Mouse (Mus musculus) testis, adult 2 months (tissue): ENCODE data around the gene Smc3. TPM values are rescaled to one million over a fixed set of nuclear protein-coding genes. Genes with fewer than 3 reads are reported as not detected.
A peak's percentile ranks its signal among the peaks of the same experiment; 100 is the strongest.

Source experiments
- H3K27ac ChIP-seq: fragments of 200-500 bp; 2 replicates; pipeline ENCODE4 v1.5.1; 2012; ENCODE audit warnings: low read depth, low read length; ENCODE audit not compliant: control insufficient read depth, insufficient read depth
- H3K27me3 ChIP-seq: fragments of 200-500 bp; 2 replicates; pipeline ENCODE4 v1.6.1; 2012; ENCODE audit warnings: mild to moderate bottlenecking, low read length, moderate library complexity; ENCODE audit not compliant: control insufficient read depth, insufficient read depth
- H3K36me3 ChIP-seq: fragments of 200-500 bp; 2 replicates; pipeline ENCODE4 v1.6.1; 2012; ENCODE audit warnings: mild to moderate bottlenecking, low read length; ENCODE audit not compliant: control insufficient read depth, insufficient read depth
- H3K4me1 ChIP-seq: fragments of 200-500 bp; 2 replicates; pipeline ENCODE4 v1.6.1; 2012; ENCODE audit warnings: low read length; ENCODE audit not compliant: control insufficient read depth, insufficient read depth
- H3K4me3 ChIP-seq: fragments of 200-500 bp; 2 replicates; pipeline ENCODE4 v1.5.1; 2012; ENCODE audit warnings: low read depth, mild to moderate bottlenecking, low read length, moderate library complexity, mixed read lengths; ENCODE audit not compliant: control insufficient read depth
- CTCF ChIP-seq: fragments of 200-500 bp; IDR thresholded peaks from 2 replicates; pipeline ENCODE4 v1.5.1; 2012; ENCODE audit warnings: low read depth, mild to moderate bottlenecking, inconsistent platforms, low read length, moderate library complexity; ENCODE audit not compliant: control insufficient read depth, insufficient read depth, insufficient replicate concordance
- POLR2A ChIP-seq: fragments of 200-500 bp; IDR thresholded peaks from 2 replicates; pipeline ENCODE4 v1.6.1; 2012; ENCODE audit warnings: low read depth, mild to moderate bottlenecking, inconsistent platforms, low read length, moderate library complexity; ENCODE audit not compliant: control insufficient read depth
- polyA plus RNA-seq: library from polyadenylated mRNA; depleted of rRNA; stranded (reverse); fragments of >200 nt; gene quantifications from 2 replicates; pipeline ENCODE4 v1.2.3, GENCODE M21; 2012

Smc3 gene
- polyA plus RNA-seq, 1 experiment, result 10.0 TPM

DNA sequence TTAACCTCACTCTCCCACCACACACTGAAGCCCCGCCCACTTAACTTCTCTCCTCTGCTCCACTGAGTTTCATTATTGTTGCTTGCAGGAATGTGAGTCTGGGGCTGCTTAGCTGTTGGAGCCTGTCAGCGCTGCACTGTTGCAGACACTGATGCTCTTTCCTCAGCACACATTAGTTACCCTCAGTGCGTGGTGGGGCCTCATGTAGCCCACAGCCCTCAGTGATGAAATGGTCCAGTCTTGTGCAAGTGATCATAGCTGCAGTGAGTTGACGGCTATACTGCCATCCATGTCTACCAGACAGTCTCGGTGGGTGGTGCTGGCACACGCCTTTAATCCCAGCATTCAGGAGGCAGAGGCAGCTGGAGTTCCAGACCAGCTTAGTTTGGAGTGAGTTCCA lies 8.7 kb downstream of the Smc3 start:
- H3K36me3 ChIP-seq, result no peaks in the 10 kb centered on the region

DNA sequence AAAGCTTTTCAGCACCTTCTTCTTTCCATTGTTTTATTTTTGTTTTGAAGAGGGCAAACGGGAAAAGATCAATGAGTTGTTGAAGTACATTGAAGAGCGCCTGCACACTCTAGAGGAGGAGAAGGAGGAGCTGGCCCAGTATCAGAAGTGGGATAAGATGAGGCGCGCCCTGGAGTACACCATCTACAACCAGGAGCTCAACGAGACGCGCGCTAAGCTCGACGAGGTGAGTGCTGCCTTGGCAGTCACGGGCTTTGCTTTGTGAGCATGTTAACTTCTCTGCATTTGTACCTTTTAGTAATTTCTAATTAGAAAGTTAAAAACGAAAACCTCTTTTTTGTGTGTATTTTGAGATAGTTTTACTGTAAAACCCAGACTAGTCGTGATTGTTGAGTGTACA lies 21.5 kb downstream of the Smc3 start:
- Histone ChIP-seq H3K4me1 (no peaks in the 10 kb centered on the region), H3K27me3 (no peaks in the 10 kb centered on the region), H3K36me3 (no peaks in the 10 kb centered on the region; the same call in 1 of the 2 replicates), H3K27ac (no peak overlapping the region), H3K4me3 (no peak overlapping the region)
- TF ChIP-seq POLR2A (no peak), CTCF (no peak)

More for the DNA sequence above, 8.7 kb downstream of the Smc3 start:
- Histone ChIP-seq H3K4me3 (no peak overlapping the region), H3K27me3 (no peaks in the 10 kb centered on the region), H3K27ac (no peak overlapping the region), H3K4me1 (no peaks in the 10 kb centered on the region; the same call in 1 of the 2 replicates)
- TF ChIP-seq CTCF (no peak), POLR2A (no peak)

DNA sequence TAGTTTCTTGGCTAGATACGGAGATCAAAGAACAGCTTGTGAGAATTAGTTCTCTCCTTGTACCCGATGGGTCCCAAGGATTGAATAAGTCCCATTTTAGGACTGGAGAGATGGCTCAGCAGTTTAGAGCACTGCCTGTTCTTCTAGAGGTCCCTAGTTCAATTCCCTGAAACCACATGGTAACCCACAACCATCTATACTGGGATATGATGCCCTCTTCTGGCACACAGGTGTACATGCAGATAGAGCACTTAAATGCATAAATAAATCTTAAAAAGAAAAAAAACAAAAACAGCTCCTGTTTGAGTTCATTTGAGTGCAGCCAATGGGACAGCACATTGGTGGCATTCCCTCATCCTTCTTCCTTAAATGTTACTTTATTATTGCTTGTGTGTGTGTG lies 37.8 kb downstream of the Smc3 start:
- TF ChIP-seq CTCF, result no peak
- no peak for TF ChIP-seq POLR2A
- Histone ChIP-seq H3K27ac (no peak overlapping the region), H3K4me1 (no peaks in the 10 kb centered on the region), H3K4me3 (no peak overlapping the region), H3K27me3 (no peaks in the 10 kb centered on the region), H3K36me3 (peaks cover 1% of the 10 kb centered on the region)

DNA sequence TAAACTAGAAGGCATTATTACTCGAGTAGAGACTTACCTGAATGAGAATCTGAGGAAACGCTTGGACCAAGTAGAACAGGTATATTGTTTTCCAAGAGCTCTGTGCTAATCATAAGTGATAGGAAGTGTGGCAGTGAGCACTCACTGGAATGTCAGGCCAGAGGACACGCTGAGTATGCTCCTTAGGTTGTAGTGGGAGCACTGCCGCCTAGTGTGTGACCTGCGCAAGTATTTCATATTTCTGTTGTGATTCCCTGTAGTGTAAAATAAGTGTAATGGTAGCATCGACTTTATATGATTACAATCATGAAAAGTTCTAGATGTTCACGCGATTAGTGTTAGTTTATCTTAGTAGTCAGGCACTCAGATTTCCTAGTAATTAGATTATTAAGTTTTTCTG lies 38.5 kb downstream of the Smc3 start:
- Histone ChIP-seq H3K27me3 (no peaks in the 10 kb centered on the region), H3K4me3 (no peak overlapping the region), H3K4me1 (no peaks in the 10 kb centered on the region), H3K27ac (no peak overlapping the region), H3K36me3 (peaks cover 1% of the 10 kb centered on the region)
- TF ChIP-seq CTCF (no peak), POLR2A (no peak)

DNA sequence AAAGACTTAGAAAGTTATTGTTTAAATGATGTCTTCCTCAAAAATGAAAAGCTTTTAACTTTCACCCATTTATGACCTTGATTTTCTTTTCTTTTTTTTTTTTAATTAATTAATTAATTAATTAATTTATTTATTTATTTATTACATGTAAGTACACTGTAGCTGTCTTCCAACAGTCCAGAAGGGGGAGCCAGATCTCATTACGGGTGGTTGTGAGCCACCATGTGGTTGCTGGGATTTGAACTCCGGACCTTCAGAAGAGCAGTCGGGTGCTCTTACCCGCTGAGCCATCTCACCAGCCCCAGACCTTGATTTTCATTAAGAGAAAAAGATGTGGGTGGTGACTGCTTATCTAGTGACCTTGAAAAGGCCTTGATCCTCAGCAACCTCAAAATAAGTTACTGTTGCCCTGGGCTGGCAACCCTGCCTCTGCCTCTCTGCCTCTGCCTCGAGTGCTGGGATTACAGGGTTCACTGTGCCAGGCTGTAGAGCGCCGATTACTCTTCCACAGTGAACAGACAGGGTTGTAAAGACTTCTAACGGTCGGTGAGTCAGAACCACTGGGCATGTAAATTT lies 43.9 kb downstream of the Smc3 start:
- Histone ChIP-seq H3K4me3 (no peak overlapping the region), H3K36me3 (peaks cover 1% of the 10 kb centered on the region), H3K4me1 (no peaks in the 10 kb centered on the region), H3K27ac (no peak overlapping the region), H3K27me3 (no peaks in the 10 kb centered on the region)
- TF ChIP-seq CTCF, result no peak
- TF ChIP-seq POLR2A, result no peak

DNA sequence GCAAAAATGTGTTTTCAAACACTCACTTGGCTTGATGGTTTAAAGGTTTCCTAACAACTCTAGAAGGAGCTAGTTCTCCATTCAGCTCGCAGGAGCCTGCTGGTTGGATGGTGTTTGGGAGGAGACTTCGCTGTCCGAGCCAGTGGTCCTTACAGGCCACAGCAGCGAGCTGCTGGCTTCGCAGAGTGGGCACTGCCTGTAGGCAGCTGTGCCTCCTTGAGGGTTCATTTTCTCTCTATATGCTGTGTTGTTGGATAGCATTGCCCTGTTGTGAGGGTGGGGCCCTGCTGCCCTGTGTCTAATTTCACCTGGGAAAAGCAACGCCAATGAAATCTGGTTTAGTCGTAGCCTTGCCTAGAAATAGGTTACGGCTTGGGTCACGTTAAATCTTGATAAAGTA lies 47.1 kb downstream of the Smc3 start:
- no peak overlapping the region for H3K27ac ChIP-seq
- TF ChIP-seq POLR2A, result no peak
- TF ChIP-seq CTCF, result no peak
- H3K27me3 ChIP-seq, result no peaks in the 10 kb centered on the region
- no peaks in the 10 kb centered on the region for H3K36me3 ChIP-seq
- no peaks in the 10 kb centered on the region for H3K4me1 ChIP-seq
- no peak overlapping the region for H3K4me3 ChIP-seq

DNA sequence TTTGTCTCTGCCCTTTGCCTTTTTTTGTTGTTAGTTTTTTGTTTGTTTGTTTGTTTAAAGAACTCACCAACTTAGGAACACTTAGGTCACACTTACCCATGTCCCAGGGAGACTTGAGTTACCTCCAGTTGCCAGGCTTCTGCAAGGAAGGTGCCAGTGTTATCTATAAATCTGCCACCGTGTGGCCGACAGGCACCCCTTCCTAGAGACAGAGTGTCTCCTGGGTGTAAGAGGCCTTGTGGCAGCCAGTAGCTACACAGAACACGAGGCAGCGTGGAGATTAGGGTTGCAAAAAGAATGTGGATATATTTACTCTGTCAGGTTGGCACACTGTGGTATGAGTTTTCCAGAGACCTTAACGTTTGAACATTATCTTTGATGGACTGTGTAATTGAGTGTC lies 47.9 kb downstream of the Smc3 start:
- no peak for TF ChIP-seq POLR2A
- no peak for TF ChIP-seq CTCF
- Histone ChIP-seq H3K4me1 (no peaks in the 10 kb centered on the region), H3K36me3 (no peaks in the 10 kb centered on the region), H3K27me3 (no peaks in the 10 kb centered on the region), H3K4me3 (no peak overlapping the region), H3K27ac (no peak overlapping the region)

DNA sequence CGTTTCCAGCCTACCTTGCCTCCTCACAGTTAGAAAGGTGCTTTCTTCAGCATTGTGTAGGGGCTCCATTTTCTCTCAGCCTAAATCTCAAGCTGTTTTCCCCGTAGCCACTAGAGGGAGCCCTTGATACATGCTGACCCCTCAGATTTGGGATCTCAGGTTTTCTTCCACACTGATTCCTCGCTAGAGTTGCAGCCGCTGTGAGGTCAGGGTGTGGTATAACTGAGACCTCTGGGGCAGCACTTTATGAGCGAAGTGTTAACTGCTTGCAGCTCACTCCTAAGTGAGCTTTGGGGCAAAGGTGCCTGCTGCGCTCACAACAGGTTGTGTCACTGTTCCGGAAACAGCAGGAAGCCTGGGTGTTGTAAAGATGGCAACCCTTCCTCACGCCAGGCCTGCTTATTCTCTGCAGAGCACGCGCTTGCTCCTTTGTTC lies 48.6 kb downstream of the Smc3 start:
- Histone ChIP-seq H3K27ac (no peak overlapping the region), H3K4me3 (no peak overlapping the region), H3K27me3 (no peaks in the 10 kb centered on the region), H3K4me1 (no peaks in the 10 kb centered on the region), H3K36me3 (no peaks in the 10 kb centered on the region)
- TF ChIP-seq POLR2A, result no peak
- peak; percentile 5; the same call in 1 of the 2 replicates for TF ChIP-seq CTCF
